Mouse (Mus musculus) bone marrow, adult 2 months (tissue): ENCODE results near the gene Csnk1d.

Experiments used
- CTCF ChIP-seq: fragments of 200-500 bp; IDR thresholded peaks from 2 replicates; pipeline ENCODE4 v1.5.1; 2011; ENCODE audit warnings: low read length, control low read depth; ENCODE audit not compliant: control insufficient read depth, insufficient read depth
- POLR2A ChIP-seq: fragments of 200-500 bp; IDR thresholded peaks from 2 replicates; pipeline ENCODE4 v1.6.1; 2011; ENCODE audit warnings: low read depth, mild to moderate bottlenecking, control low read depth, low read length, borderline replicate concordance; ENCODE audit not compliant: control insufficient read depth

GRCm38 (mm10) chr11:120961594-120961993, 29.5 kb downstream of the Csnk1d start:
- TF ChIP-seq CTCF (no peak), POLR2A (no peak)
